Mouse (Mus musculus): ENCODE measurements around the gene Lonrf2. TPM values are rescaled to one million over a fixed set of nuclear protein-coding genes. Genes with fewer than 3 reads are reported as not detected.

The Lonrf2 gene
- 10 to 100 TPM in 1 of 2 experiments, 1 to 10 TPM in 1; 8.7 to 10.6 TPM for total RNA-seq (2021)
- long read RNA-seq, experiment 1: 0 reads
- long read RNA-seq, experiment 2, full-length matches to known transcripts: 1 of 1 reads
- long read RNA-seq, experiment 2, partial matches to known transcripts: 0 of 1 reads
- long read RNA-seq, experiment 2, other reads (novel, unspliced or antisense): 0 of 1 reads

DNA sequence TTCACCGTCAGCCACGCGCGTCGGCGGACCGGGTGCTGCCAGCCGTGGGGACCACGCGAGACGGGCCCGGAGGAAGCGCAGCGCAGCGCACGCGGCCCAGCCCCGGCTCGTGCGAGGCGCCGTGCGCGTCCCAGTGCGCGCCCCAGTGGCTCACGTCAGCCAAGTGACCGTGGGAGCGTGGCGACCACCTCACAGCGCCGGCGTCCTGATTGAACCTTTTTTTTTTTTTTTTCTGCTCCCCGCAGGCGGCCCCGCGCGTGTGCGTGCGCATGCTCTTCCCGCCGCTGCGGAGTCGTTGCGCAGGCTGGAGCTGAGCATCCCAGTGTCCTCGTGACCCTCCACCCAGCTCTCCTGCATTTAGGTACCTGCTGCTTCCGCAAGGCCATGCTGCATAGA is at the start of gene Lonrf2:
Lonrf2 (minus strand) TSS at position 235 of the 396 bp plus-strand sequence.
- no peak for DNase-seq (ENCODE audit: low spot score in 2 of 2)

DNA sequence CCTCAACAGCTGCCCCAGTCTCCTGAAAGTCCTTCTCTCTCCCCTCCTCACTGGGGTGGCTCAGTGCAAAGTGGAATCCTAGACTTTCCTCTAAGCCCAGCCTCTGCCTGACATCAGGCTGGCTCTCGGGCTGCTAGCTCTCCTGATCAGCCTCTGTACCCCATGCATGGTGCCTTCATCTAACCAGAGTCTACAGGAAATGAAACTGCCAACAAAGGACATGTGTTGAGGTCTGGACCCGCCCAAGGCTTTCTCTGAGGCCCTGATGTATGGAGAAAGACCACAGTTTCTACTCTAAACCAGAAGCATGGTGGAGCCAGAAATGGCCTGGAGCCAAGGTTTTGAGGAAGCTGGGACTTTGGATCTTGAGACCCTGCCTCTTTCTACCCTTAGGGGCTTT is 49.4 kb upstream of the Lonrf2 start:
- no peak for DNase-seq (ENCODE audit: low spot score in 2 of 2)

DNA sequence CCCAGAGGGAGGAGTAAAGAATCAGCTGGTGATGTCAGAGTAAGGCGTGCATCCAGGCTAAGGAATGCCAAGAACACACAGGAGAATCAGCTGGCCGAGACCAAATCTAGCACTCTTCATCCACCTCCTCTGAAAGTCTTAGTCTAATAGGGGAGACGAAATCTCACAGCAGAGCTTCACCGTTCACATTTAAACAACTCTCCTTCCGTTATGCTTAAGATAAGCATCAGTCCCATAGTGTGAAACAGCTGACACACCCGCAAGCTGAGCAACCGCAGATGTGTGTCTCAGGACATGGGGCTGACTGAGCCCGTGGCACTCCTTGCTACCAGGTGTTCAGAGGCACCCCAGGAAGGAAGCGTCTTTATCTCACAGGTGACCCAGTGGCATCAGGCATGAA is 47.3 kb upstream of the Lonrf2 start:
- no peak for DNase-seq (ENCODE audit: low spot score in 2 of 2)

DNA sequence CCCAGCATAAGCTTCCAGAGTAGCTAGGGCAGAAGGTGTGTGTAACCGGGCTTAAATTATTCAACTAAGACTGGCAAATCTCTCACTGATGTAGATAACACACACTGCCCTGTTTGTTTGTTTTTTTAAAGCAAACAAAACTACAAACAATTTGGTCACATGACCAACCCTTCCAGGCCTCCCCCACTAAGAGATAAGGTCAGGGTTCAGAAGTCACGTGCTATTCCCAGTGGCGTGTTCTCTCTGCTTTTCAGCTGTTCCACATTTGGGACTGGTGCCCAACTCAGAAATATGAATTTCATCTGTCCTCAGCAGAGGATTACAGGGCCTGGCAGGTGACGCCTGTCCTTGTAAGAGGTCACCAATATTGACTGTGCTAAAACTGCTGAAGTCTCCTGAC is 46.2 kb upstream of the Lonrf2 start:
- DNase-seq (ENCODE audit: low spot score in 2 of 2): no peak

DNA sequence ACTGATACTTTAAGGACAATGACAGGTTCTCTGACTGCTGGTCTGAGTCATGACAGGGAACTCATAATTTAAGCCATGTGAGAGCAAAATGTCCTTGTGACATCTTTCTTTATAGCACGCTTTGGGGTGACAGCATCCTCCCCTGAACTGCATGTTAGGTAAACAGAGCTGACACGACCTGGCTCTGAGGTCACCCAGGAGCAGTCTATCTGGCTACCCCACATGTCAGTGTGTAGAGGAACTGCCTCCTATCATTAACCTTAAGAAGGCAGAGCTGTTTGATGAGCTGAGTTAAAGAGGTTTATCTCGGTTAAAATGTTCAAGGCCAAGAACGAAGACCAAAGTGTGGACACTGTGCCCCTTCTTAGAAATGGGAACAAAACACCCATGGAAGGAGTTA is 44.9 kb upstream of the Lonrf2 start:
- DNase-seq (ENCODE audit: low spot score in 2 of 2): no peak

DNA sequence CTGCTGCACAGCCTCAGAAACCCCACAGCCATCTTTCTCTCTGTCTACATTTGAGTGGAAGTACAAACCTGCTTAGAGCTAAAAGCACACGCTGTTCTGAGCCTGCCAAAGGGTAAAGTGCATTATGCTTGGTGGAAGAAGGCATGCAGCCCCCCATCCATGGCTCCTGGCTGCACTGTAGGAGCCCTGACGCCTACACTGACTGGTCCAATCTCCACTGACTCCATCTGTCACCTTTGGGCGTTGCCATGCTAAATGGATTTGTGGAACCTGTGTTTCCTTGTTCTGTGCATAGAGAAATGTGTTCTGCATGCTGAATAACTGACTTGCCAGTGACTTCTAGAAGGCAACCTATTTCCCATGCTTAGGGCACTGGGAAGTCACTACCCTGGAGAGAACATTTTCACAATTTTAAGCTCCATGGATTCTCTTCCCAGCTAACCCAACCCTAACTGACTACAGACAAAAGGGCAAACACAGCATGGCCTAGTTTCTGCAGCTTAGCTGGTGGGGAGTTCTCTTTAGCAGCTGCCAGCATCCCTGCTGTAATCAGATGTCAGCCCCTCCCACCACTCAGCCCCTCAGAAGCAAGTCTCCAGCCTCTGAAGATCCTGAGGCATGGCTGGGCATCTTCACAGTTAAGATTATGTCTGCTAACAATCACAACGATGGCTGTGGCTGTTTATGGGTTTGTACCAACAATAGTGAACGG is 40.3 kb upstream of the Lonrf2 start:
- DNase-seq (ENCODE audit: low spot score in 2 of 2): no peak

DNA sequence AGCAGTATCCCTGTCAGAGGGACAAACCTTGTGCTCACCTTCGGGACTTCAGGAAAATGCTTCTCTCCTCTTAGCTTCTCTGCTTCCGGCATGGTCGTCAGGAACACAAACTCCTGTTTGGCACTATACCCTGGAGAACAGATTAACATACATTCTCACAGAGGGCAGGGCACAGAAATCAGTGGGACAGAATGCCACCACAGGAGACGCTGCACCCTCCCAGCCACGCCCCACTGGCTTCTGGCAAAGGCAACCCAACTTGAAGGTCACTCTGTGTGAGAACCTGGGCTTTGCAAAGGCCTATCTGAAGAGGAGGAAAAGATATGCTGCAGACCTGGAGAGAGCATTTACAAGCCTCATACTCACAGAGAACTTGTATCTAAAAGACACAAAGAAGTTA is 37.4 kb upstream of the Lonrf2 start:
- no peak for DNase-seq (ENCODE audit: low spot score in 2 of 2)

DNA sequence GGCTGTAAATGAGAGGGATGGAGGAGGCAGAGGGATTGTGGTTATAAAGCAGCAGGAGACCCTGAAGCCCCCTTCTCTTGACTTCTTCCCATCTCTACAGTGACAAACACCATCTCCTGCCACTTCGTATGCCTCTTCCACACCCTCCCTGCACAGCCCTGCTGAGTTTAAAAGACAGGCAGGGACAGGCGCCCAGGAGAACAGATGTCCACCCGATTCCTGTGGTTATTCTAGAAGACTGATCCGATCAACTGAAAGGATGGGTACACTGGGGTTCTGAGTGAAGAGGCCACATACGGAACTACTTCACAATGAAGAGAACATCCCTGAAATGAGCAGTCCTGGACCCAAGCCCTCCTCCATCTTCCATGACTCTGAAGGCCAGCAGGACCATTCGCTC is 35.3 kb upstream of the Lonrf2 start:
- no peak for DNase-seq (ENCODE audit: low spot score in 2 of 2)

DNA sequence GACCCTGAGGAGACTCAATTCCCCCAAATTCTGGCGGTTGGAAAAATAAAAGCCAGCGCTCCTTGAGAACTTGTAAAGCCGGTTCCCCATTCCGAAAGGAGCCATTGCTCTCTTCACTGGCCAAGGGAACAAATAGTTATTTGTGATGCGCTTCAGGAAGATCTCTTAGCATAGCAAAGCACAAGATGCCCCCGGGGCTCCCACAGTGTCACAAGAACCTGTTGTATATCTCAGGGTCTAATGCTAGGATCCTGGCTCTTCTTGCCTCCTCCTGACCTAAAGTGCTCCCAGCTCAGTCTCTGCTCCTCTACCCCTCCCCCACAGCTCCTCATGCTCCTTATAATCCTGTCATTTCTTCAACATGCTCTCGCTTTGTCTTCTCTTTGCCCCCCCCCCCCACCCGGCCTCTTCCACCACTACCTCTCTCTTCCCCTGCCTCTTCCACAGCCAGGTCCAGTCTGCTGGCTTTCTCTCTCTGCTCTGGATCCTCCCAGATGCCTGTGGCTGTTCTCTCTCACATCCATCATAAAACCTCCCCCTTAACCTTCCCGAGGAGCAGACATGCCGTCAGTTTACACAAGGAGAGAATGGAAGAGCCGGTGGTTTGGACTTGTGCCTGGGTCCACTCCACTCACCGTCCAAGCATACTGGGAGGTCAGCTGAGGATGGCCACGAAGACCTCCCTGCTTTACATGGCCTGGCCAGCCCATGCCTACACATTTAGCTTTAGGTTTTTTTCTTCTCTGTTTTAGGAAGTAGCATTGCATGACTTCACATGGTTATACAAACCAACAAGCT is 33.1 kb upstream of the Lonrf2 start:
- DNase-seq (ENCODE audit: low spot score in 2 of 2): no peak

DNA sequence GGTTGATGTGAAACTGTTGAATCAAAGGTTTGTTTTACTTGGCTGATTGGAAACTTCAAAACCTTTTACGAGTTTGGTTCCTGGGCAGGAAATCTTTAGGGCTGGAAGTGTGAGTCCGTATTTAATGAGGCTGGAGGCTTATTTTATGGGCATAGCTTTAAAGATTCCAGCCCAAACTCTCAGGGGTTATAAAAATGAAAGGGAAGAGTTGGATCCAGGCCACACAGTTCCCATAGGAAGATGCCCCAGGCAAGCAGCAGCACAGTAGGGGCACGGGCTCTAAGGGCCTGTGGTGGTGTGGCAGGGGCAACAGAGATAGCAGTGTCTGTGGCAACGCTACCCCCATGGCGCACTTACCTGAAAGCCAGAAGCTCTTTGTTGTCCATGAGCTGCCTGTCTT is 29.7 kb upstream of the Lonrf2 start:
- no peak for DNase-seq (ENCODE audit: low spot score in 2 of 2)

DNA sequence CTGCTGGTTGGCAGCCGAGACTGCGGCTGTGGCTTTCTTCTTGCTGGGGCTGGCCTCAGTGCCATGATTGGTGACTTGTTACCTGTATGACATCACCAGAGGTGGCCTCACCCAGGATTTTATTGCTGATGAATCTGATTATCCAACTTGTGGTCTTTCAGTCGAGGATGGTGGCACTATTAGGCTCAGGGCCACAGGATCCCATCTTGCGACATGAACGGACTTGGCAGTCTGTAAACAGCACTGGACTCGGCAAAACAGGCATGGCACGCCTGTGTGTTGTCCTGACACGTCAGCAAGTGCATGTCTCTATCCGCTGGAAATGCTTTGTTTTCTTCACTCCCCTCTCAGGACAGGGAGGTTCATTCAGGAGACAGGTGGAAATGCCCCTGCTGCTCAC is 27.8 kb upstream of the Lonrf2 start:
- DNase-seq (ENCODE audit: low spot score in 2 of 2): no peak

DNA sequence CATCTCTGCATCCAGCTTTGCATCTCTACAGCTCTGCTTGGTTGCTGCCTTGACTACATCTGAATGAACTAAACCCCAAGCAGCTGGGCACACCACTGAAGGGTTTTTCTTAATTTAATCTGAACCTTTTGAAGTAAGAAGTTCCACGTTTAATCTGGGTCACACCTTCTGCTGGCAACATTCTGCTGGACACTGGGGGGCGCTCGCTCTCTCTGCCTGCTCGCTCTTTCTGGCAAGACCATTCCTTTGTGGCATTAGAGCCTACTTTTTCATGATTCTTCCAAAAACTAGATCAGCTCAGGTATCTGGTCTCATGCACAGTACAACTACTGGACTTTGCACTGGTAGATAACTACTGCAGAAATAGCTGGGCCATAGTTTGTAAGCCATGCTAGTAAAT is 25.7 kb upstream of the Lonrf2 start:
- DNase-seq (ENCODE audit: low spot score in 2 of 2): no peak

DNA sequence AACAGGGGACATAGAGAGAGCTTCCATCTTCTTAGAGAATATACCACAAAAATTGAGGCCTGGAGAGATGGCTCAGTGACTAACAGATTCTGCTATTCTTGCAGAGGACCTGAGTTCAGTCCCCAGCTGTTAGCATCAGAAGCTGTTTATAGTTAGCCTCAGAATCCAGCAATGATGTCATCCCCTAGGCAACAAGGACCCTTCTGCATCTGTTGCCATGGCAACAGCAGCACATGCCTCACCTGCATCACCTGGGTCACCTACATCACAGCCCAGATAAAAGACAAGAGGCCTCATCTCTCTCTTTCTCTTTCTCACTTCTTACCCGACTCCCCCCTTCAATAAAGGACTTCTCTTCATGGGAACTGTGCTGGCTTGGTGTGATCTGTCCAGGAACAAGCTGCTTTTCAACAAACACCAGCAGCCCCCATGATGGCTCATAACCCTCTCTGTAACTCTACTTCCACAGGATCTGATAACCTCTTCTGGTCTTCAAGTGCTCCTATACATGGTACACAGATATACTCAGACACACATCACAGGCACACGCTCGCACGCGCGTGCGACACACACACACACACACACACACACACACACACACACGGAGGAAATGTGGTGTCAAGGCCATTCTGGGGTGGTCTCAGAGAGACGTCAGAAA is 24.5 kb upstream of the Lonrf2 start:
- DNase-seq (ENCODE audit: low spot score in 2 of 2): no peak

DNA sequence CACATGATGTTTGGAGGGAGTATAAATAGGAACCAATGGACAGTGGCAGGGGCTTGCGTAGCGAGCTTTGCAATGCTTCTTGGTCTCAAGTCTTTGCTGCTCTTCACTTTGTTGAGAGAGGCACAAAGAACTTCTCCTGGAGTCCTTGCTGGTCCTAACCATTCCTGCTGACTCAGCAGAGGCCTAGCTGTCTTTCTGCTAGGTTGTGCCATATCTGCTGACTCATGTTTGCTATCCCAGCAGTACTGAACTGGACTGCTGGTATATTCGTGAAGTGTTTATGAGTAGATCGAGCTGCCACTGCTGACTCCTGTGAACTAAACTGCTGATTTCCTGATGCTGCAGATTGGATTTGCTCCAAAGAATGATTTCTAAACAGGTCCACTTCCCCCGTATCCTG is 23.7 kb upstream of the Lonrf2 start:
- DNase-seq (ENCODE audit: low spot score in 2 of 2): no peak

DNA sequence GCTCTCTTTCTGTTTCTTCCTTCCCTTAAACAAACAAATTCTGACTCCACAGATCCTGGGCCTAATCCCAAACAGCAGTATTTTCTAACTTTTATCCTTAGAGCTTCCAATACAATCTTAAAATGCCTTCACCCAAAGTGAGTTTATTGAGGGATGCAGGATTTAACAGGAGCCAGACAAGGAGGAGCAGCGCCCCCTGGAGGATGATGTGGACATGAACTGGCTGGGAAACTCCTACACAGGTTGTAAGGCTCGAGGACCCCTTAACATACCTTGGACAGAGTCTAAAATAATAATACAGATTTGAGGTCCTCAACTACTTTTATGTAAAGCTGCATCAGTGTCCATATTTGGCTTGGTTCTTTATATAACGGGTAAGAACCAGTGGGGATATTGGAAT is 19.7 kb upstream of the Lonrf2 start:
- DNase-seq (ENCODE audit: low spot score in 2 of 2): no peak

DNA sequence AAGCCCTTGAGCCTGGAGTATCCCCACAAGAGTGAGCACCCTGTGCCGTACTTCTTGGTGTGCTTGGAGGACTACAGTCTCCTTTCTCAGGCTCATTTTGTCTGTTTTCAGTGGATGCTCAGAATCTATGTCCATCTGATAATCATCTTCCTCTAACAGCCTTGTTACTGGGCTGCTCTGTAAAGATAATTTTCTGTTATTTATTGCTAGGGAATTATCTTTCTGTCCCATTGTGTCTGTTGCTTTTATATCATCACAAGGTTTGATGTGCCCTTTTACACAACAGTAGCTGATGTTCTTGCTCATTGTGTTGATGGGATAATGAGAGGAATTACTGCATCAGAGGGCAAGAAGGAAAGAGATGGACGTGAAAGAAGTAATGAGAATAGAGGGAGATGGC is 15.7 kb upstream of the Lonrf2 start:
- DNase-seq (ENCODE audit: low spot score in 2 of 2): no peak

DNA sequence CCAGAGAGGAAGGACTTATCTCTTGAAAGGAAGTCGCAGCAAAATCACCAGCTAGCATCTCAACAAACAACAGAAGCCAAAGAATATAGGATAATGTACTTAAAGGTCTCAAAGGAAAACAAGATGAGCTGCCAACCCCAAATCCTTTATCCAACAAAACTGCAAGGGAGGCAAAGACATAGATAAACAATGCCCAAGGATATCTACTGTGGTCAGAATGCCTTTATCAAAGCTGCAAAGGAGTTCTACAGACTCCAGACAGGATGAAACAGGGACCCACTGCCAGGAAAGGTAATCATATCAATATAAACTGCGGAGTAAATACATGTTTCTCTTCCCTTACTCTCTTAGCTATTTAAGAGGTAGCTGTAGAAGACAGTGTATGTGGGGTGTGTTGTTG is 14.1 kb upstream of the Lonrf2 start:
- no peak for DNase-seq (ENCODE audit: low spot score in 2 of 2)

DNA sequence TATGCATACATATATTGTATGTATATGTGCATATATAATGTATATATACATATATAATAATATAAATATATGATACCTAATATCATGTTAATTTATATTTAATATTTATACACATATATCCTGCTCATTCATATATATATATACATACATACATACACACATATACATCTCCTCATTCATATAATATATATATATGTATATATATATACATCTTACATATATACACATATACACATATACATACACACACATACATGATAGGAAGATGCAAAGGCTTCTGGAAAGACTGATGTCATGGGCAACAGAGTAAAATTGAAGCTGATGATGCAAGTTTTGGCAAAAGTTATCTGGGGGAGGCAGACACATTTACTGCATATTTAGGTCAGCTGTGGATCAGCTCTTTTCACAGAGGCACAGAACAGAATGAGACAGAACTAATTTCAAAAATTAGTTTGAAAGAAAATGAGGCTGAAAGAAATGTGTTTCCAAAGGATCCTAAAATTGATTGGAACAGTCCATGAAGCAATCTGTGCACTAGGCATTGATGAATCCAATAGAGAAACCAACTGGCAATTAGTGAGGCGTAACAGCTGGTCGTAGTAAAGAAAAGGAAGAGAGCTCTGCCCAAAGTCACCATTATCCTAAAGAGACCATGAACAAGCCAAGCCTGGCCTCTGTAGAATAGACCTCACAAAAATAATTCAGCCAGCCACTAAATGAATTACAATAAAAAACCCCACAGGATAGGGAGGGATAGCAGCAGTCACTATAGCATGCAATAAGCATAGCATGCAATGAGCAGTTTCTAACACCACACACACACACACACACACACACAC is 12.2 kb upstream of the Lonrf2 start:
- DNase-seq (ENCODE audit: low spot score in 2 of 2): no peak

DNA sequence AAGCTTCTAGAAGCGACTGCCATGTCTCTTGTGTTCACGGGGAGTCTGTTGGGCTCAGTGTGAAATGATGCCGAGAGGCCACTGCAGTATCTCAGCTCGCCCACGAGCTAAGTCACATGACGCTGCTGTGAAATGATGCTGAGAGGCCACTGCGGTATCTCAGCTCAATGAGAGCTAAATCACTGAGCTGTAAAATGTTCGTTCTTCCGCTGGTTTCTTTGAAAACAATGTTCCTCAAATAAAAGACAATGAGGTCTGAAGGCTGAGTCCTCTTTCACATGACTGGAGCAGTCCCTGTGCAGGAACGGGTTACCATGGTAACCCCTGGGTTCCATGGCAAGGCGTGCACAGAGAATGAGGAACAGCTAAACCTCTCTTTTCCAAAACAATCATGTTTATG is 11.5 kb upstream of the Lonrf2 start:
- DNase-seq (ENCODE audit: low spot score in 2 of 2): no peak

DNA sequence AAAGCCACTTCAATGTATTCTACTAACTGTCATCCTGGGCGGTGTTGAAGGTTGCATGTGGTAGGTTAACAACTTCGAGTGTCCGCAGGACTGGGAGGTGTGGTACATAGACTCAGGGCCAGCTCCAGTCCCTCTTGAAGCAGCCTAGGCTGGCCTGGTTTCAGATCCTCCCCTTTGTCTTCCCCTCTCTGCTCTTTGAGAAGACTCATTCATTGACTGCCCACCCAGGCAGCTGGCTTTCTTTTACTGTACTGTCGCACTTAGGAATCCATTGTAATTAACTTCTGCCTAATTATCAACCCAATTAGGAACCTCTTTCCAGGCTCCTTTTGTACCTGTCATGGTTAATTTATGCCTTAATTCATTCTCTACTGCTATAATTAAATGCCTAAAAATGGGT is 6.8 kb upstream of the Lonrf2 start:
- DNase-seq (ENCODE audit: low spot score in 2 of 2): no peak

DNA sequence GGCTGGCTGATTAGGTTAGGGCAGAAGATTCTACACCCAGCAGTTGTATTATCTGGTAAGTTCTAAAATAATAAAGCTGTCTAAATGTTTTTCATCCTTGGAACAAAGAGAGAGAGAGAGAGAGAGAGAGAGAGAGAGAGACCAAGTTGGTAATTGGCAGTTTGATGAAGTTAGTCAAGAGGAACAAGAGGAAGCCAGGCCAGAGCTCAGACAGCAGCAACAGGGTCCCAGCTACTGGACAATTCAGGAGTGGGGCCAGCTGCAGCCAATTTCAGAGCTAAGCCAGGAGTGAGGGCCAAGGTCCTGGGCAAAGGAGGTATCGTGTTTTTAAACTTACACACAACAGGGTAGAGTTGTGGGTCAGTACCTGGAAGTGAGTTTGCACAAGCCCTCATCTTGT is 6.3 kb upstream of the Lonrf2 start:
- no peak for DNase-seq (ENCODE audit: low spot score in 2 of 2)
